Mouse (Mus musculus): ENCODE measurements around the gene Zdhhc18. TPM values are rescaled to one million over a fixed set of nuclear protein-coding genes. Genes with fewer than 3 reads are reported as not detected.

Gene Zdhhc18
- total and polyA plus RNA-seq, 2 experiments from 2014 or later: 5.9 to 19.2 TPM

GRCm38 (mm10) chr4:133612416-133612815 lies 37.5 kb downstream of the Zdhhc18 start:
- peaks cover 44% of the 10 kb centered on the region for H3K36me3 ChIP-seq (ENCODE audit: insufficient read depth, low read length)

GRCm38 (mm10) chr4:133611815-133612214 lies 38.1 kb downstream of the Zdhhc18 start:
- Histone ChIP-seq H3K36me3 (ENCODE audit: insufficient read depth, low read length) (peaks cover 49% of the 10 kb centered on the region), H3K27me3 (ENCODE audit: insufficient read depth, low read length) (no peaks in the 10 kb centered on the region), H3K9me3 (ENCODE audit: low read length) (no peaks in the 10 kb centered on the region), H3K4me2 (ENCODE audit: low read depth, low read length, poor library complexity, severe bottlenecking) (no peak overlapping the region), H3K4me3 (ENCODE audit: low read depth, low read length) (no peak overlapping the region), H3K27ac (ENCODE audit: low read depth, low read length) (no peak overlapping the region), H3K9ac (replicated peaks; ENCODE audit: low read length, poor library complexity, severe bottlenecking) (no peak overlapping the region), H3K4me1 (ENCODE audit: insufficient read depth, low read length) (no peaks in the 10 kb centered on the region)
- over 99% methylated on average over 5 of the region's 5 CpGs for WGBS
- no peak for DNase-seq (ENCODE audit: low spot score)
- peak; percentile 56 for TF ChIP-seq CTCF (IDR thresholded peaks at IDR 0.05)
- ATAC-seq (ENCODE audit: low FRiP score): no peak

More at GRCm38 (mm10) chr4:133612416-133612815, 37.5 kb downstream of the Zdhhc18 start:
- Histone ChIP-seq H3K4me1 (ENCODE audit: insufficient read depth, low read length) (no peaks in the 10 kb centered on the region), H3K4me2 (ENCODE audit: low read depth, low read length, poor library complexity, severe bottlenecking) (no peak overlapping the region), H3K27me3 (ENCODE audit: insufficient read depth, low read length) (no peaks in the 10 kb centered on the region), H3K27ac (ENCODE audit: low read depth, low read length) (no peak overlapping the region), H3K9me3 (ENCODE audit: low read length) (no peaks in the 10 kb centered on the region), H3K4me3 (ENCODE audit: low read depth, low read length) (no peak overlapping the region), H3K9ac (replicated peaks; ENCODE audit: low read length, poor library complexity, severe bottlenecking) (no peak overlapping the region)
- 98% methylated on average over 7 of the region's 7 CpGs for WGBS
- ATAC-seq (ENCODE audit: low FRiP score): no peak
- TF ChIP-seq CTCF (IDR thresholded peaks at IDR 0.05): peak; percentile 41
- no peak for DNase-seq (ENCODE audit: low spot score)

- no peak overlapping the region for H3K9ac ChIP-seq (replicated peaks; ENCODE audit: low read length, poor library complexity, severe bottlenecking)
- DNase-seq (ENCODE audit: low spot score) (peak; percentile 75), ATAC-seq (ENCODE audit: low FRiP score) (no peak)
- no peak overlapping the region for H3K4me2 ChIP-seq (ENCODE audit: low read depth, low read length, poor library complexity, severe bottlenecking)
- no peaks in the 10 kb centered on the region for H3K27me3 ChIP-seq (ENCODE audit: insufficient read depth, low read length)
- TF ChIP-seq CTCF (IDR thresholded peaks at IDR 0.05): peak; percentile 80
- H3K4me1 ChIP-seq (ENCODE audit: insufficient read depth, low read length): no peaks in the 10 kb centered on the region
- no peaks in the 10 kb centered on the region for H3K9me3 ChIP-seq (ENCODE audit: low read length)
- H3K4me3 ChIP-seq (ENCODE audit: low read depth, low read length): no peak overlapping the region
- WGBS: 16% methylated on average over 6 of the region's 6 CpGs
- H3K27ac ChIP-seq (ENCODE audit: low read depth, low read length): no peak overlapping the region
- H3K36me3 ChIP-seq (ENCODE audit: insufficient read depth, low read length): peaks cover 51% of the 10 kb centered on the region
Measured at GRCm38 (mm10) chr4:133609719-133610118, 40.2 kb downstream of the Zdhhc18 start.

- Histone ChIP-seq H3K9me3 (ENCODE audit: low read length) (no peaks in the 10 kb centered on the region), H3K36me3 (ENCODE audit: insufficient read depth, low read length) (peaks cover 45% of the 10 kb centered on the region), H3K27me3 (ENCODE audit: insufficient read depth, low read length) (peaks cover 8% of the 10 kb centered on the region), H3K4me3 (ENCODE audit: low read depth, low read length) (no peak overlapping the region), H3K27ac (ENCODE audit: low read depth, low read length) (no peak overlapping the region), H3K4me2 (ENCODE audit: low read depth, low read length, poor library complexity, severe bottlenecking) (no peak overlapping the region), H3K4me1 (ENCODE audit: insufficient read depth, low read length) (no peaks in the 10 kb centered on the region), H3K9ac (replicated peaks; ENCODE audit: low read length, poor library complexity, severe bottlenecking) (no peak overlapping the region)
- TF ChIP-seq CTCF (IDR thresholded peaks at IDR 0.05): no peak
- 82% methylated on average over 10 of the region's 10 CpGs for WGBS
- no peak for DNase-seq (ENCODE audit: low spot score)
- ATAC-seq (ENCODE audit: low FRiP score): no peak
Measured at GRCm38 (mm10) chr4:133607284-133607683, 42.7 kb downstream of the Zdhhc18 start.

GRCm38 (mm10) chr4:133605330-133605729 lies 44.6 kb downstream of the Zdhhc18 start:
- no peak for ATAC-seq (ENCODE audit: low FRiP score)
- no peak for TF ChIP-seq CTCF (IDR thresholded peaks at IDR 0.05)
- 62% methylated on average over 9 of the region's 9 CpGs for WGBS
- peaks cover 38% of the 10 kb centered on the region for H3K36me3 ChIP-seq (ENCODE audit: insufficient read depth, low read length)
- no peaks in the 10 kb centered on the region for H3K9me3 ChIP-seq (ENCODE audit: low read length)
- H3K27me3 ChIP-seq (ENCODE audit: insufficient read depth, low read length): peaks cover 17% of the 10 kb centered on the region
- no peak overlapping the region for H3K27ac ChIP-seq (ENCODE audit: low read depth, low read length)
- H3K4me2 ChIP-seq (ENCODE audit: low read depth, low read length, poor library complexity, severe bottlenecking): no peak overlapping the region
- DNase-seq (ENCODE audit: low spot score): no peak
- H3K4me3 ChIP-seq (ENCODE audit: low read depth, low read length): no peak overlapping the region
- no peak overlapping the region for H3K9ac ChIP-seq (replicated peaks; ENCODE audit: low read length, poor library complexity, severe bottlenecking)
- H3K4me1 ChIP-seq (ENCODE audit: insufficient read depth, low read length): no peaks in the 10 kb centered on the region

GRCm38 (mm10) chr4:133604856-133605255 lies 45.1 kb downstream of the Zdhhc18 start:
- no peak for TF ChIP-seq CTCF (IDR thresholded peaks at IDR 0.05)
- Histone ChIP-seq H3K4me3 (ENCODE audit: low read depth, low read length) (no peak overlapping the region), H3K27me3 (ENCODE audit: insufficient read depth, low read length) (peaks cover 22% of the 10 kb centered on the region), H3K9me3 (ENCODE audit: low read length) (no peaks in the 10 kb centered on the region), H3K4me1 (ENCODE audit: insufficient read depth, low read length) (no peaks in the 10 kb centered on the region), H3K9ac (replicated peaks; ENCODE audit: low read length, poor library complexity, severe bottlenecking) (no peak overlapping the region), H3K36me3 (ENCODE audit: insufficient read depth, low read length) (peaks cover 35% of the 10 kb centered on the region), H3K4me2 (ENCODE audit: low read depth, low read length, poor library complexity, severe bottlenecking) (no peak overlapping the region), H3K27ac (ENCODE audit: low read depth, low read length) (no peak overlapping the region)
- ATAC-seq (ENCODE audit: low FRiP score) (no peak), DNase-seq (ENCODE audit: low spot score) (no peak)
- 68% methylated on average over 6 of the region's 6 CpGs for WGBS
